Mouse (Mus musculus) urinary bladder, postnatal 10 days (tissue): Measurements from ENCODE around the gene Ccdc86.

Source experiments
- DNase-seq: peaks from one replicate; pipeline ENCODE4 v3.0.0; 2022; ENCODE audit warnings: low spot score

Ccdc86 gene

GRCm38 (mm10) chr19:10949558-10949957, 492 bp upstream of the Ccdc86 start:
- no peak for DNase-seq

- DNase-seq = no peak
Observed at GRCm38 (mm10) chr19:10948416-10948815, 650 bp downstream of the Ccdc86 start.

GRCm38 (mm10) chr19:10947219-10947618, 1.8 kb downstream of the Ccdc86 start:
- no peak for DNase-seq

- no peak for DNase-seq
Observed at GRCm38 (mm10) chr19:10946506-10946905, 2.6 kb downstream of the Ccdc86 start.

- DNase-seq = no peak
Observed at GRCm38 (mm10) chr19:10943955-10944354, 5.1 kb downstream of the Ccdc86 start.

GRCm38 (mm10) chr19:10940801-10941457, 8.1 kb downstream of the Ccdc86 start:
- DNase-seq = no peak

GRCm38 (mm10) chr19:10940097-10940800, 8.8 kb downstream of the Ccdc86 start:
- DNase-seq = no peak

- DNase-seq = no peak
Observed at GRCm38 (mm10) chr19:10938771-10939170, 10.3 kb downstream of the Ccdc86 start.

- DNase-seq = no peak
Observed at GRCm38 (mm10) chr19:10937110-10937563, 11.9 kb downstream of the Ccdc86 start, which contains the start of gene Ptgdr2. Ptgdr2 (plus strand) TSS chr19:10937160.

GRCm38 (mm10) chr19:10936077-10936476, 13.0 kb downstream of the Ccdc86 start:
- DNase-seq = no peak

GRCm38 (mm10) chr19:10935029-10935428, 14.0 kb downstream of the Ccdc86 start:
- no peak for DNase-seq

GRCm38 (mm10) chr19:10930641-10931040, 18.4 kb downstream of the Ccdc86 start:
- DNase-seq = no peak

- DNase-seq = no peak
Observed at GRCm38 (mm10) chr19:10926666-10927065, 22.4 kb downstream of the Ccdc86 start.

- no peak for DNase-seq
Observed at GRCm38 (mm10) chr19:10926123-10926621, 22.9 kb downstream of the Ccdc86 start.

GRCm38 (mm10) chr19:10924220-10924619, 24.8 kb downstream of the Ccdc86 start:
- DNase-seq = no peak

- no peak for DNase-seq
Observed at GRCm38 (mm10) chr19:10921058-10921457, 28.0 kb downstream of the Ccdc86 start.

GRCm38 (mm10) chr19:10920532-10920931, 28.5 kb downstream of the Ccdc86 start, which contains the start of gene Zp1:
Zp1 (minus strand) TSS chr19:10920632.
- DNase-seq = no peak

GRCm38 (mm10) chr19:10918321-10918991, 30.6 kb downstream of the Ccdc86 start:
- DNase-seq = no peak

GRCm38 (mm10) chr19:10916506-10916905, 32.6 kb downstream of the Ccdc86 start:
- no peak for DNase-seq

GRCm38 (mm10) chr19:10914870-10915269, 34.2 kb downstream of the Ccdc86 start:
- DNase-seq = no peak

GRCm38 (mm10) chr19:10914291-10914690, 34.8 kb downstream of the Ccdc86 start:
- no peak for DNase-seq

- no peak for DNase-seq
Observed at GRCm38 (mm10) chr19:10909087-10909721, 39.9 kb downstream of the Ccdc86 start.
